Mouse (Mus musculus) intestine, embryonic 15.5 days (tissue): ENCODE data around the gene Gaa. TPM values are rescaled to one million over a fixed set of nuclear protein-coding genes. Genes with fewer than 3 reads are reported as not detected.
"Not testable (repeated sequence)": the region's sequence is repeated elsewhere in the genome, so short reads cannot be mapped to it uniquely, and the experiment has no call there.

Source experiments
- ATAC-seq: fragments of 200-750 bp; cut with Nextera tagmentation; 2 replicates; pipeline ENCODE4 v1.8.0; 2017; ENCODE audit warnings: moderate TSS enrichment, moderate library complexity
- H3K27ac ChIP-seq: fragments of 300-500 bp; sonication (generic); 2 replicates; pipeline ENCODE4 v1.5.1; 2015; ENCODE audit warnings: mild to moderate bottlenecking, inconsistent platforms
- H3K27me3 ChIP-seq: fragments of 300-500 bp; sonication (generic); replicated peaks from 2 replicates; pipeline ENCODE4 v1.6.1; 2015; ENCODE audit warnings: inconsistent platforms
- H3K36me3 ChIP-seq: fragments of 300-500 bp; sonication (generic); 2 replicates; pipeline ENCODE4 v1.6.1; 2015; ENCODE audit warnings: inconsistent platforms
- H3K4me1 ChIP-seq: fragments of 300-500 bp; sonication (generic); replicated peaks from 2 replicates; pipeline ENCODE4 v1.6.1; 2015; ENCODE audit warnings: inconsistent platforms
- H3K4me2 ChIP-seq: fragments of 300-500 bp; sonication (generic); replicated peaks from 2 replicates; pipeline ENCODE4 v1.6.1; 2015; ENCODE audit warnings: mild to moderate bottlenecking, inconsistent platforms
- H3K4me3 ChIP-seq: fragments of 300-500 bp; sonication (generic); replicated peaks from 2 replicates; pipeline ENCODE4 v1.5.1; 2015; ENCODE audit warnings: inconsistent platforms
- H3K9ac ChIP-seq: fragments of 300-500 bp; sonication (generic); 2 replicates; pipeline ENCODE4 v1.6.1; 2015; ENCODE audit warnings: inconsistent platforms
- H3K9me3 ChIP-seq: fragments of 300-500 bp; sonication (generic); 2 replicates; pipeline ENCODE4 v1.6.1; 2016; ENCODE audit warnings: inconsistent platforms
- WGBS: fragments of 180-500 bp; shearing (Covaris S2); methylation state at CpG from one replicate; pipeline ENCODE4 v1.1.7; 2015; 5-methylcytosine and 5-hydroxymethylcytosine counted together
- polyA plus RNA-seq: library from polyadenylated mRNA; unstranded; fragments of >200 nt; fragmentation: Nextera tagmentation; extraction: Ambion mirVana; gene quantifications from 2 replicates; pipeline ENCODE4 v1.2.1, GENCODE M21; 2015

Gene Gaa
- polyA plus RNA-seq, 1 experiment from 2014 or later = 66.3 TPM

- H3K27ac ChIP-seq = peak overlapping the region; percentile 34; the same call in 1 of the 2 replicates
- no peaks in the 10 kb centered on the region for H3K36me3 ChIP-seq
- WGBS = 56% methylated on average over 23 of the region's 23 CpGs
- H3K4me1 ChIP-seq = peaks cover 3% of the 10 kb centered on the region; the same call in 1 of the 2 replicates
- H3K9ac ChIP-seq = no peak overlapping the region
- peak overlapping the region; percentile 12 for H3K4me3 ChIP-seq
- H3K27me3 ChIP-seq = no peaks in the 10 kb centered on the region
- ATAC-seq = peak; percentile 78
- no peaks in the 10 kb centered on the region for H3K9me3 ChIP-seq
- H3K4me2 ChIP-seq = peak overlapping the region; percentile 51
Measured at GRCm38 (mm10) chr11:119258572-119259322, 8.9 kb upstream of the Gaa start.

GRCm38 (mm10) chr11:119259977-119260376 is 7.7 kb upstream of the Gaa start:
- Histone ChIP-seq H3K9me3 (no peaks in the 10 kb centered on the region), H3K9ac (no peak overlapping the region), H3K4me3 (no peak overlapping the region), H3K36me3 (no peaks in the 10 kb centered on the region), H3K27me3 (no peaks in the 10 kb centered on the region), H3K27ac (no peak overlapping the region), H3K4me1 (peaks cover 3% of the 10 kb centered on the region; the same call in 1 of the 2 replicates), H3K4me2 (no peak overlapping the region)
- no peak for ATAC-seq
- WGBS = 81% methylated on average over 8 of the region's 8 CpGs

- ATAC-seq = no peak
- WGBS = 90% methylated on average over 13 of the region's 13 CpGs
- Histone ChIP-seq H3K27me3 (no peaks in the 10 kb centered on the region), H3K27ac (no peak overlapping the region), H3K9ac (no peak overlapping the region), H3K36me3 (no peaks in the 10 kb centered on the region), H3K4me3 (no peak overlapping the region), H3K4me1 (peaks cover 13% of the 10 kb centered on the region; the same call in 1 of the 2 replicates), H3K4me2 (no peak overlapping the region), H3K9me3 (no peaks in the 10 kb centered on the region)
Measured at GRCm38 (mm10) chr11:119264413-119264812, 3.3 kb upstream of the Gaa start.

- ATAC-seq = no peak
- 76% methylated on average over 7 of the region's 7 CpGs for WGBS
Measured at GRCm38 (mm10) chr11:119265811-119266210, 1.9 kb upstream of the Gaa start.

GRCm38 (mm10) chr11:119267241-119267674 is 429 bp upstream of the Gaa start:
- H3K4me3 ChIP-seq = no peak overlapping the region
- no peaks in the 10 kb centered on the region for H3K27me3 ChIP-seq
- no peak overlapping the region for H3K9ac ChIP-seq
- ATAC-seq = peak; percentile 32
- no peak overlapping the region for H3K27ac ChIP-seq
- 51% methylated on average over 6 of the region's 6 CpGs for WGBS
- H3K4me1 ChIP-seq = peaks cover 13% of the 10 kb centered on the region; the same call in 1 of the 2 replicates
- H3K4me2 ChIP-seq = peak overlapping the region; percentile 90
- no peaks in the 10 kb centered on the region for H3K36me3 ChIP-seq
- no peaks in the 10 kb centered on the region for H3K9me3 ChIP-seq

More at GRCm38 (mm10) chr11:119265811-119266210, 1.9 kb upstream of the Gaa start:
- H3K4me1 ChIP-seq = peaks cover 13% of the 10 kb centered on the region; the same call in 1 of the 2 replicates
- H3K9ac ChIP-seq = no peak overlapping the region
- no peak overlapping the region for H3K27ac ChIP-seq
- no peak overlapping the region for H3K4me2 ChIP-seq
- H3K36me3 ChIP-seq = no peaks in the 10 kb centered on the region
- no peak overlapping the region for H3K4me3 ChIP-seq
- H3K9me3 ChIP-seq = no peaks in the 10 kb centered on the region
- H3K27me3 ChIP-seq = no peaks in the 10 kb centered on the region

GRCm38 (mm10) chr11:119268557-119269195 is 989 bp downstream of the Gaa start:
- 79% methylated on average over 16 of the region's 16 CpGs for WGBS
- ATAC-seq = no peak
- H3K27ac ChIP-seq = no peak overlapping the region

GRCm38 (mm10) chr11:119272492-119272891 is 4.8 kb downstream of the Gaa start:
- not testable (repeated sequence) for H3K9me3 ChIP-seq, H3K4me1 ChIP-seq, H3K4me3 ChIP-seq, H3K9ac ChIP-seq, H3K4me2 ChIP-seq, H3K27ac ChIP-seq, ATAC-seq, H3K27me3 ChIP-seq
- WGBS = 60% methylated on average over 3 of the region's 3 CpGs
- H3K36me3 ChIP-seq = peaks cover 11% of the 10 kb centered on the region

More at GRCm38 (mm10) chr11:119268557-119269195, 989 bp downstream of the Gaa start:
- no peaks in the 10 kb centered on the region for H3K27me3 ChIP-seq
- H3K9me3 ChIP-seq = no peaks in the 10 kb centered on the region
- peak overlapping the region; percentile 72 for H3K4me3 ChIP-seq
- H3K9ac ChIP-seq = peak overlapping the region; percentile 83; the same call in 1 of the 2 replicates
- H3K36me3 ChIP-seq = peaks cover 9% of the 10 kb centered on the region
- H3K4me1 ChIP-seq = peaks cover 13% of the 10 kb centered on the region; the same call in 1 of the 2 replicates
- peak overlapping the region; percentile 90 for H3K4me2 ChIP-seq

GRCm38 (mm10) chr11:119273186-119273930 is 5.7 kb downstream of the Gaa start:
- Histone ChIP-seq H3K36me3 (peaks cover 11% of the 10 kb centered on the region), H3K27me3 (no peaks in the 10 kb centered on the region), H3K4me1 (peaks cover 5% of the 10 kb centered on the region; the same call in 1 of the 2 replicates), H3K4me2 (no peak overlapping the region), H3K4me3 (no peak overlapping the region), H3K9me3 (no peaks in the 10 kb centered on the region), H3K9ac (no peak overlapping the region), H3K27ac (no peak overlapping the region)
- ATAC-seq = peak; percentile 10; the same call in 1 of the 2 replicates
- WGBS = 86% methylated on average over 8 of the region's 8 CpGs

- H3K9me3 ChIP-seq = no peaks in the 10 kb centered on the region
- no peaks in the 10 kb centered on the region for H3K27me3 ChIP-seq
- H3K36me3 ChIP-seq = peaks cover 15% of the 10 kb centered on the region
- H3K9ac ChIP-seq = no peak overlapping the region
- no peak overlapping the region for H3K4me2 ChIP-seq
- no peaks in the 10 kb centered on the region for H3K4me1 ChIP-seq
- 70% methylated on average over 15 of the region's 15 CpGs for WGBS
- H3K4me3 ChIP-seq = no peak overlapping the region
- H3K27ac ChIP-seq = no peak overlapping the region
- ATAC-seq = peak; percentile 75
Measured at GRCm38 (mm10) chr11:119281030-119281429, 13.3 kb downstream of the Gaa start.

GRCm38 (mm10) chr11:119285791-119286527 is 18.3 kb downstream of the Gaa start:
- WGBS = 62% methylated on average over 9 of the region's 9 CpGs
- H3K4me1 ChIP-seq = no peaks in the 10 kb centered on the region
- no peaks in the 10 kb centered on the region for H3K27me3 ChIP-seq
- H3K4me2 ChIP-seq = no peak overlapping the region
- no peaks in the 10 kb centered on the region for H3K9me3 ChIP-seq
- H3K9ac ChIP-seq = no peak overlapping the region
- no peak overlapping the region for H3K27ac ChIP-seq
- no peak overlapping the region for H3K4me3 ChIP-seq
- 0 out of 2 replicates have a peak, but pooled peaks have one; percentile 23 for ATAC-seq
- peaks cover 42% of the 10 kb centered on the region for H3K36me3 ChIP-seq

- no peaks in the 10 kb centered on the region for H3K27me3 ChIP-seq
- no peaks in the 10 kb centered on the region for H3K9me3 ChIP-seq
- no peak overlapping the region for H3K9ac ChIP-seq
- H3K4me3 ChIP-seq = no peak overlapping the region
- H3K27ac ChIP-seq = no peak overlapping the region
- 86% methylated on average over 20 of the region's 20 CpGs for WGBS
- no peaks in the 10 kb centered on the region for H3K4me1 ChIP-seq
- ATAC-seq = no peak
- peaks cover 52% of the 10 kb centered on the region for H3K36me3 ChIP-seq
- H3K4me2 ChIP-seq = no peak overlapping the region
Measured at GRCm38 (mm10) chr11:119287207-119287992, 19.7 kb downstream of the Gaa start.
